Mouse (Mus musculus) urinary bladder, postnatal 36 days (tissue): ENCODE measurements around the gene Bckdha.

Experiments
- DNase-seq, 2 experiments: peaks; one replicate each; pipeline ENCODE4 v3.0.0; 2022; ENCODE audit warnings: low spot score in 2 of 2, mixed read lengths in 1 of 2

Gene Bckdha

GRCm38 (mm10) chr7:25681341-25682231, 22.8 kb upstream of the Bckdha start:
- no peak for DNase-seq

GRCm38 (mm10) chr7:25680514-25681258, 21.9 kb upstream of the Bckdha start, which contains the start of gene B9d2:
Gene B9d2 (plus strand): TSS chr7:25680780.
- peak; percentile 96 for DNase-seq

GRCm38 (mm10) chr7:25679971-25680370, 21.2 kb upstream of the Bckdha start:
- DNase-seq = no peak

GRCm38 (mm10) chr7:25677013-25677412, 18.2 kb upstream of the Bckdha start:
- DNase-seq = no peak

- DNase-seq = peak; percentile 26 to 80
Observed at GRCm38 (mm10) chr7:25676085-25676781, 17.5 kb upstream of the Bckdha start.

GRCm38 (mm10) chr7:25675405-25675804, 16.6 kb upstream of the Bckdha start:
- DNase-seq = no peak

- no peak for DNase-seq
Observed at GRCm38 (mm10) chr7:25674719-25675300, 16.0 kb upstream of the Bckdha start, which contains the start of gene Tmem91. Gene Tmem91 (minus strand): TSS chr7:25675166.

GRCm38 (mm10) chr7:25674297-25674696, 15.5 kb upstream of the Bckdha start:
- no peak for DNase-seq

- no peak for DNase-seq
Observed at GRCm38 (mm10) chr7:25672442-25672841, 13.7 kb upstream of the Bckdha start.

GRCm38 (mm10) chr7:25671686-25672085, 12.9 kb upstream of the Bckdha start:
- no peak for DNase-seq

GRCm38 (mm10) chr7:25670096-25670495, 11.3 kb upstream of the Bckdha start:
- DNase-seq = no peak

GRCm38 (mm10) chr7:25669631-25670030, 10.8 kb upstream of the Bckdha start:
- DNase-seq = no peak

GRCm38 (mm10) chr7:25669158-25669557, 10.4 kb upstream of the Bckdha start:
- no peak for DNase-seq

- DNase-seq = no peak
Observed at GRCm38 (mm10) chr7:25666381-25666780, 7.6 kb upstream of the Bckdha start.

GRCm38 (mm10) chr7:25657785-25658184, 996 bp downstream of the Bckdha start:
- peak in 1 of 2 experiments; percentile 33 for DNase-seq

- peak in 1 of 2 experiments; percentile 44 for DNase-seq
Observed at GRCm38 (mm10) chr7:25655601-25656428, 3.0 kb downstream of the Bckdha start.

GRCm38 (mm10) chr7:25652244-25652759, 6.5 kb downstream of the Bckdha start:
- no peak for DNase-seq

GRCm38 (mm10) chr7:25651281-25651680, 7.5 kb downstream of the Bckdha start:
- DNase-seq = no peak

- DNase-seq = no peak
Observed at GRCm38 (mm10) chr7:25649839-25650238, 8.9 kb downstream of the Bckdha start.

GRCm38 (mm10) chr7:25647574-25648123, 11.1 kb downstream of the Bckdha start:
- DNase-seq = no peak
